Mouse (Mus musculus): ENCODE data around the gene Ccdc80. TPM values are rescaled to one million over a fixed set of nuclear protein-coding genes. Genes with fewer than 3 reads are reported as not detected.

The Ccdc80 gene
- polyA plus RNA-seq, 1 experiment from 2014 or later = 49.8 TPM

- Histone ChIP-seq H3K4me3 (no peak overlapping the region), H3K4me2 (no peak overlapping the region), H3K9ac (no peak overlapping the region), H3K27ac (no peak overlapping the region), H3K27me3 (no peaks in the 10 kb centered on the region), H3K9me3 (no peaks in the 10 kb centered on the region), H3K36me3 (0 out of 2 replicates have a peak, but pooled peaks cover 10% of the 10 kb centered on the region), H3K4me1 (0 out of 2 replicates have a peak, but pooled peaks cover 5% of the 10 kb centered on the region)
- WGBS = 78% methylated on average over 3 of the region's 3 CpGs
- no peak for ATAC-seq (ENCODE audit: insufficient number of reproducible peaks, insufficient read depth, low FRiP score, low TSS enrichment, low read depth)
These were observed 25.6 kb downstream of the Ccdc80 start for GRCm38 (mm10) chr16:45118760-45119159.

DNA sequence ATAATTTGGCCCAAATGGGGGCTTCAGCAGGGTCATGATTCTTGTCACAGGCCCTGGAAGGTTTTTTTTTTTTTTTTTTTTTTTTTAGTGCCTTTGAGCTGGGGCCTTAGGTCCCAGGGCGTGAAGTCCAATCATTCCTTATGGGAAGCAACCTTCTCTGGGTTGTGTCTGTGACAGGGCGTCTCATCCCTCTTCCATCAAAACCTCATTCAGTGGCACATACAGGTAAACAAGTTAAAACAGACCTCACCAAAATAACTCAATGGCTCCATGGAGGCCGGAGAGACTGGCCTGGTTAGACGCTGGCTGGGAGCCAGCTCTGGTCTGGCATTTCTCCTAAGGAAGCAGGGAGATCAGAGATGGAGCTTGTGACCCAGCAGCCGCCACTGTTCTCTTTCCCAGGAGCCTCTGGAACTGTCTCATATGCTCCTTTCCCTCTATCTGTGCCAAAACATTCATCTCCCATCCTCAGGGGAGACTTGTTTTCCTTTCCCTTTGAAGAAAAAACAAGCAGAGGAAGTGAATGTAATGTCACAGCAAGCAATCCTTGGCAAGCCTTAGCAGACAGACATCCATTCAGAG, 27.7 kb downstream of the Ccdc80 start:
- Histone ChIP-seq H3K27me3 (no peaks in the 10 kb centered on the region), H3K4me2 (no peak overlapping the region), H3K36me3 (0 out of 2 replicates have a peak, but pooled peaks cover 10% of the 10 kb centered on the region), H3K9me3 (no peaks in the 10 kb centered on the region), H3K27ac (no peak overlapping the region), H3K9ac (no peak overlapping the region), H3K4me1 (0 out of 2 replicates have a peak, but pooled peaks cover 5% of the 10 kb centered on the region), H3K4me3 (no peak overlapping the region)
- 64% methylated on average over 5 of the region's 5 CpGs for WGBS
- ATAC-seq (ENCODE audit: insufficient number of reproducible peaks, insufficient read depth, low FRiP score, low TSS enrichment, low read depth) = no peak

DNA sequence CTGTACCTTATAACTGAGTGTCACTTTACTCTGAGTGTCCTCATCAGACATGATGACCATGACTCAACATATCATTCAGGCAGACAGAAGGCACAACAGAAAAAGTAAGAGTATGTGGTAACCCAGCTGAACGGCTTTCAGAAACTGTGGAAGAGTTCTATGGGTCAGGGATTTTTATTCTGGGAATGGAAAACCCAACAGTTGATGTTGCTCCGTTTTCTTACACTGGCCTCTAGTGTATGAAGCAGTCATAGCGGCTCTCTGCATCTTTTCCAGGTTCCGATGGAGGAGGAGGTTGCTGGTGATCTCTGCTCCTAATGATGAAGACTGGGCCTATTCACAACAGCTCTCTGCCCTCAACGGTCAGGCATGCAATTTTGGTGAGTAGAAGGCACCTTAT, 29.4 kb downstream of the Ccdc80 start:
- no peaks in the 10 kb centered on the region for H3K9me3 ChIP-seq
- H3K4me3 ChIP-seq = no peak overlapping the region
- no peak overlapping the region for H3K4me2 ChIP-seq
- WGBS = 66% methylated on average over 5 of the region's 5 CpGs
- no peak for ATAC-seq (ENCODE audit: insufficient number of reproducible peaks, insufficient read depth, low FRiP score, low TSS enrichment, low read depth)
- H3K9ac ChIP-seq = no peak overlapping the region
- H3K36me3 ChIP-seq = peaks cover 8% of the 10 kb centered on the region; the same call in 1 of the 2 replicates
- no peak overlapping the region for H3K27ac ChIP-seq
- H3K4me1 ChIP-seq = 0 out of 2 replicates have a peak, but pooled peaks cover 5% of the 10 kb centered on the region
- no peaks in the 10 kb centered on the region for H3K27me3 ChIP-seq

- H3K27ac ChIP-seq = no peak overlapping the region
- H3K27me3 ChIP-seq = no peaks in the 10 kb centered on the region
- WGBS = 69% methylated on average over 9 of the region's 9 CpGs
- H3K4me1 ChIP-seq = 0 out of 2 replicates have a peak, but pooled peaks cover 5% of the 10 kb centered on the region
- H3K4me3 ChIP-seq = no peak overlapping the region
- H3K36me3 ChIP-seq = peaks cover 8% of the 10 kb centered on the region; the same call in 1 of the 2 replicates
- H3K4me2 ChIP-seq = no peak overlapping the region
- no peak for ATAC-seq (ENCODE audit: insufficient number of reproducible peaks, insufficient read depth, low FRiP score, low TSS enrichment, low read depth)
- H3K9ac ChIP-seq = no peak overlapping the region
- H3K9me3 ChIP-seq = no peaks in the 10 kb centered on the region
These were observed 31.3 kb downstream of the Ccdc80 start for GRCm38 (mm10) chr16:45124230-45125203.

GRCm38 (mm10) chr16:45127936-45128710, 34.9 kb downstream of the Ccdc80 start:
- Histone ChIP-seq H3K27me3 (no peaks in the 10 kb centered on the region), H3K27ac (no peak overlapping the region), H3K9me3 (no peaks in the 10 kb centered on the region), H3K4me3 (no peak overlapping the region), H3K4me2 (no peak overlapping the region), H3K4me1 (no peaks in the 10 kb centered on the region), H3K36me3 (peaks cover 8% of the 10 kb centered on the region; the same call in 1 of the 2 replicates), H3K9ac (no peak overlapping the region)
- ATAC-seq (ENCODE audit: insufficient number of reproducible peaks, insufficient read depth, low FRiP score, low TSS enrichment, low read depth) = no peak
- 87% methylated on average over 2 of the region's 2 CpGs for WGBS

DNA sequence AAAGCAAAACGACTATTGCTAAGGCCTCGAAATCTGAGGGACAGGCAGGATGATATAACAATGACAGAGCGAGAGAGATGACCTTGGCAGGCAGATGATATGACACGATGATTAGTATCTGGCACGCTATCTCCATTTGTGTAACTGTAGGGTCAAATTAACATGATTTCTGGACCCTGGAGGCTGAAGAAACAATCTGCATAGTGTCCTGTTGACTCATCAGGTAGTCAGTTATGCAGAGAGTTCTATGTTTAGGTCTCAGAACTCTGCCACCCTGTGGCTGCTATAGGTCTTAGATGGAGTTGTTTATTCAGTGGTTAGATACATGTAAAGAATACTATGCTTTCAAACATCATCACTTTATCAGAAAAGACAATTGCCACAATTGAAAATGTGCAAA, 48.5 kb downstream of the Ccdc80 start:
- Histone ChIP-seq H3K27me3 (no peaks in the 10 kb centered on the region), H3K4me3 (no peak overlapping the region), H3K9ac (no peak overlapping the region), H3K4me2 (no peak overlapping the region), H3K27ac (no peak overlapping the region), H3K9me3 (no peaks in the 10 kb centered on the region), H3K36me3 (peaks cover 64% of the 10 kb centered on the region), H3K4me1 (no peaks in the 10 kb centered on the region)
- no peak for ATAC-seq (ENCODE audit: insufficient number of reproducible peaks, insufficient read depth, low FRiP score, low TSS enrichment, low read depth)
- WGBS = 97% methylated on average over 5 of the region's 5 CpGs

- no peak overlapping the region for H3K27ac ChIP-seq
- H3K4me3 ChIP-seq = no peak overlapping the region
- H3K9ac ChIP-seq = no peak overlapping the region
- 92% methylated on average over 5 of the region's 5 CpGs for WGBS
- H3K4me2 ChIP-seq = no peak overlapping the region
- no peaks in the 10 kb centered on the region for H3K27me3 ChIP-seq
- no peak for ATAC-seq (ENCODE audit: insufficient number of reproducible peaks, insufficient read depth, low FRiP score, low TSS enrichment, low read depth)
- no peaks in the 10 kb centered on the region for H3K4me1 ChIP-seq
- no peaks in the 10 kb centered on the region for H3K9me3 ChIP-seq
- H3K36me3 ChIP-seq = peaks cover 65% of the 10 kb centered on the region
These were observed 49.4 kb downstream of the Ccdc80 start for GRCm38 (mm10) chr16:45142565-45142964.

GRCm38 (mm10) chr16:45145119-45145518, 51.9 kb downstream of the Ccdc80 start:
- WGBS = 94% methylated on average over 6 of the region's 6 CpGs
- Histone ChIP-seq H3K27ac (no peak overlapping the region), H3K4me2 (no peak overlapping the region), H3K4me3 (no peak overlapping the region), H3K9ac (no peak overlapping the region), H3K36me3 (peaks cover 66% of the 10 kb centered on the region), H3K27me3 (no peaks in the 10 kb centered on the region), H3K9me3 (no peaks in the 10 kb centered on the region), H3K4me1 (no peaks in the 10 kb centered on the region)
- no peak for ATAC-seq (ENCODE audit: insufficient number of reproducible peaks, insufficient read depth, low FRiP score, low TSS enrichment, low read depth)

- Histone ChIP-seq H3K27me3 (no peaks in the 10 kb centered on the region), H3K27ac (no peak overlapping the region), H3K4me2 (no peak overlapping the region), H3K9ac (no peak overlapping the region), H3K36me3 (peaks cover 53% of the 10 kb centered on the region), H3K9me3 (no peaks in the 10 kb centered on the region), H3K4me1 (no peaks in the 10 kb centered on the region), H3K4me3 (no peak overlapping the region)
- WGBS = 93% methylated on average over 10 of the region's 10 CpGs
- no peak for ATAC-seq (ENCODE audit: insufficient number of reproducible peaks, insufficient read depth, low FRiP score, low TSS enrichment, low read depth)
These were observed 55.4 kb downstream of the Ccdc80 start for GRCm38 (mm10) chr16:45148488-45149082.

DNA sequence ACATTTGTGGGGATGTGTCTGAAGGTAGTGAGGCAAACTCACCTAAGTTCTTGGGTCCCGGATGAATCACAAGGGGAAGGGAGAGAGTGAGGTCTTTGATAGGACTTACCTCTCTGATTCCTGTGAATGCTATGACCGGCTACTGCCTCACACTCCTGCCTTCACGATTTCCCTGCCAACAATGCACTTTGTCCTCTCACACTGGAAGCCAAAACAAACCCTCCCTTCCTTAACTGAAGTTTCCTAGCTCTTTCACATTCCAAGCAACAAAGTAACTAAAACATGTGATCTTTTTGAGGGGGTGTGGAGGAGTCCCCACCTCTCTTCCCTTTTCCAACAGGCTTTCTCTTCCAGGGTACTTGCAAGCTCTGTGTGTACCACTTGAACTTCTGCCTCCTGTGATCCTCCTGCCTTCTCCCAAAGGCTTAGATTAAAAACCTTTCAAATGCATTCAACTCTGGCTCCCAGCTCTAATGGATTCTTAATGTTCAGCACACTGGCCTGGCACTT, 61.6 kb downstream of the Ccdc80 start:
- H3K36me3 ChIP-seq = peaks cover 23% of the 10 kb centered on the region
- no peak overlapping the region for H3K4me3 ChIP-seq
- H3K27ac ChIP-seq = no peak overlapping the region
- WGBS = 88% methylated on average over 3 of the region's 3 CpGs
- H3K4me2 ChIP-seq = no peak overlapping the region
- H3K9ac ChIP-seq = no peak overlapping the region
- H3K4me1 ChIP-seq = peaks cover 9% of the 10 kb centered on the region
- H3K9me3 ChIP-seq = no peaks in the 10 kb centered on the region
- H3K27me3 ChIP-seq = no peaks in the 10 kb centered on the region
- ATAC-seq (ENCODE audit: insufficient number of reproducible peaks, insufficient read depth, low FRiP score, low TSS enrichment, low read depth) = no peak

- Histone ChIP-seq H3K36me3 (peaks cover 9% of the 10 kb centered on the region; the same call in 1 of the 2 replicates), H3K4me1 (peaks cover 16% of the 10 kb centered on the region), H3K9me3 (no peaks in the 10 kb centered on the region), H3K27ac (peak overlapping the region; percentile 90), H3K4me3 (peak overlapping the region; percentile 92), H3K4me2 (peak overlapping the region; percentile 82), H3K9ac (peak overlapping the region; percentile 82), H3K27me3 (no peaks in the 10 kb centered on the region)
- ATAC-seq (ENCODE audit: insufficient number of reproducible peaks, insufficient read depth, low FRiP score, low TSS enrichment, low read depth) = peak; percentile 64
- under 1% methylated on average over 20 of the region's 20 CpGs for WGBS
These were observed 64.9 kb downstream of the Ccdc80 start for GRCm38 (mm10) chr16:45158136-45158521.
